Mouse (Mus musculus) hindlimb bud, embryonic 11.5 days (tissue): Measurements from ENCODE around the gene Lzic.
A peak's percentile ranks its signal among the peaks of the same experiment; 100 is the strongest.
"Not testable (repeated sequence)": the region's sequence is repeated elsewhere in the genome, so short reads cannot be mapped to it uniquely, and the experiment has no call there.

Source experiments
- DNase-seq: peaks from one replicate; pipeline ENCODE4 v3.0.0-alpha.2; 2012; ENCODE audit warnings: low read depth, low spot score; ENCODE audit errors: extremely low spot score

Gene Lzic

DNA sequence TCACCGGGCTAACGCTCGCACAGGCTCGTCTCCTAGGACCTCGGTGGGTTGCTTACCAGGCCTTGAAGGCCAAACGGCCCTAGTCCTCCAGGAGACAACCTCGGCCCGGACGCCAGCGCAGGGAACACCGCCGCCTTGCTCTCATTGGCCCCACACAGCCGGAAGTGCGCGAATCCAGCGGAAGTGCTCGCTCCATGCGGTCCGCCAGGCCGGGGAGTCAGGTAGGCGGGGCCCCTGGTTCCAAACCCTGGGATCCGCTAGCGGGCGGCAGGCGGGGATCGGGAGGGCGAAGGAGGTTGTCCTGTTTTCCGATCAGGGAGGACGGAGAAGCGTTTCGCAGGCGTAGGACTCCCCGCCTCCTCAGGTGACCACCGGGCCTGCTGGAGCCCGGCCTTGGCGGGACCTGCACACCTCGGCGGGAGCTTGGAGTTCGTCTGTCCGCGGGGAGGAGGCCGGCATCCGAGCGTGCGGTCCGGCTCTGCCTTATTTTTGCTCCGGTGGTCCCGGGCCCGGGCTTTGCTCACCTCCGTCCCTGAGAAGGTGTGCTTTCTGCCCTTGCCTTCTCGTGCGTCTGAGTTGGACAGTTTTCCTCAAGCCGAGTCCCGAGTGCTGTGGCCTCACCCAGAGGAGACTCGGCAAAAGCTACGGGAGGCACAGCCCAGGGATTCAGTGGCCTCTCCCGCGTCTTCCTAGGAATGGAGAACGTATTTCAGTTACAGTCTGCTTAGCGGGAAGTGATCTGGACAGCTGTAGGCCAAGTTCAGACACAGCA, at the start of gene Lzic, which contains the start of gene Nmnat1:
Gene Lzic (plus strand): TSS at position 177 of the 772 bp plus-strand sequence.
Gene Nmnat1 (minus strand): TSS at position 150 of the 772 bp plus-strand sequence.
- peak; percentile 79 for DNase-seq

DNA sequence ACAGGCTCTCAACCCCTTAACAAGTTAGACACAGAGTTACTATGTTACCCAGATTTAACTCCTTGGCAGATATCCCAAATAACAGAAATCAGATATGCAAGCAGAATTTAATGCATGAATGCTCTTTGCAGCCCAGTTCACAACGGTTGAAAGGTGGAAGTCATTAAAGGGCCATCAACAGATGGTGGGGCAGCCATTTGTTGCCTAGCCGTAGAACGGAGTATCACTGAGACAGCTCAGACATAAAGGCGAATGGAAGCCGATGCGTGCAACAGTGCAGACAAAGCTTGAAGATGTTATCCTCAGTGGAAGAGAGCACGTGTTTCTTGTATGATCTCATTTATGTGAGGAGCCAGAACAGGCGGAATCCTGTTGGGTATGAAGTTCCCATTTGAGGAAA, 44.5 kb upstream of the Lzic start:
- no peak for DNase-seq

DNA sequence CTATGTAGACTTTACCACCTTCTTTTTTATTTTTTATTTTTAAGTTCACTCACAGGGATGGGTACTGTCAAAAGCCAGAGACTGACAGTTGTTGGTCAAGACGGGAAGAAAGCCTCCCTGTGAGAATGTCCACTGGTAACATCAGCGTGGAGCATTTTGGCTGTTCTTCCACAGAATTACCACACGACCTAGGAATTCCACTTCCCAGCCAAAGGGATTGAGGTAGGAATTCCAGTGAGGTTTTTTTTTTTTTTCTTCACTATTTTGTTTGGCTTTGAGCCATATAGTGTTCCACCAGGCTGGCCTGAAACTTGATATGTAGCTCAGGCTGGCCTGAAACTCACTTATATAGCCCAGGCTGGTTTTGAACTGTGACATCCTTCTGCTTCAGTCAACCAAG, 42.6 kb upstream of the Lzic start:
- no peak for DNase-seq

DNA sequence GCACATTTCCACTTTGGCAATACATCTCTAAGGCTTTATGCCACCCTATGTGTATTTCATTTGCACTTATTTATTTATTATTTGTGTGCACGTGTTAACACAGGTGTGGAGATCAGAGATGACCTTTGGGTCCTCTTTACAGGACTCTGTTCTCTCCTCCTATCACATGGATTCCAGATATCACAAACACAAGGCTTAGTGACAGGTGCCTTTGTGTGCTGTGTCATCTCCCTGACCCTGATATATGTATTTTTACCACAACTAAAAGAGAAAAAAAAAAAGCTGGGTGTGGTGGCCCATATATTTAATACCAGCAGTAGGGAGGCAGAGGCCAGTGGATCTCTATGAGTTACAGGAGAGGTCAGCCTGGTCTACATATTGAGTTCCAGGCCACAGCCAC, 40.6 kb upstream of the Lzic start:
- no peak for DNase-seq

DNA sequence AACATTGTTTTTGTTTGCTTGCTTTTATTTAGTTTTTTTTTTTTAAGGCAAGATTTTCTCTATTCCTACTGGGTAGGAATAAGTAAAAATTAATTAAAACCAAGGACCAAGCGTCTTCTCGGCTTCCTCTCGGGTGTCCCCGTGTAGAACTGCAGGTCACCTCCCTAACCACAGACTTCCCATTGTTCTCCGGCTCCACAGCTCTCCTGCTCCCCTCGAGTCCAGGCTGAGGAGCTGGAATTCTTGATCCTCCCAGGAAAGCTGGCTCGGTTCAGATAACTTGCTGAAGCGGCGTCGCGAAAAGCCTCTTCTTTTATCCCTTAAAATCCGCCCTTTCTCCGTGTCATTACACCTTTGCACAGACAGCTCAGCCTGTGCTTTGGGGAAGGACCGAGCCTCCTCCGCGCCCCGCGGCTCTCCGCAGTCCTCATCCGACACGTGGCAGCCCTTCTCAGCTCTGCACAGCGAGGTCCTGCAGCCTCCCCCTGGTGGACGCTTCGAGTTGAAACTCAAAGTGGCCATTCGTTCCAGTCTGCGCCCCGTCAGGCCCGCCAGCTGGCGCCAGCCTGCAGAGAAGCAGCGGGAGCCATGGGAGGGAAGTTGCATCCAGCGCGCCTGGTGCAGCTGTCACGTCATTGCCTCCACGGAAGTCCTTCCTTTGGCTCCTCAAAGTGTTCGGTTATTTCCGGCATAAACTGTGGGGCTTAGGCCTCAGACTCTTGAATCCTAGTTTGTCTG, 39.9 kb upstream of the Lzic start:
- peak; percentile 86 for DNase-seq

DNA sequence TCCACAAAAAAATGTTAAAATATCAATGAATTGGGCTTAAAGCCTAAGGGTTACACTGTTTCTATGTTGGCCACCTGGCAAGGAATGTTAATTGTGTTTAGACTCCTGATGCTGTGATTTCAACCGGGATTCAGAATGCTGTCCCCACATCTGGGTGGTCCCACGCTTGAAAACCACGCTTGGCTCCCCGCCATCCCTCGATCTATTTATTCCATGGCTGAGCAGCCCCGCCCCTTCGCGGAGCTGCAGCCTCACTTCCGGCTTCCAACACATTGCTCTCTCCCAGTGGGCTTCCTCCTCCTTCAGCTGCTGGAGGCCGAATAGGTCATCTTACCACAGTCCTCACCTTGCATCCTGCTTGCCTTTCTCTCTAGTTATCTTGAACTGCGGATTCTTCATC, 39.2 kb upstream of the Lzic start:
- no peak for DNase-seq

DNA sequence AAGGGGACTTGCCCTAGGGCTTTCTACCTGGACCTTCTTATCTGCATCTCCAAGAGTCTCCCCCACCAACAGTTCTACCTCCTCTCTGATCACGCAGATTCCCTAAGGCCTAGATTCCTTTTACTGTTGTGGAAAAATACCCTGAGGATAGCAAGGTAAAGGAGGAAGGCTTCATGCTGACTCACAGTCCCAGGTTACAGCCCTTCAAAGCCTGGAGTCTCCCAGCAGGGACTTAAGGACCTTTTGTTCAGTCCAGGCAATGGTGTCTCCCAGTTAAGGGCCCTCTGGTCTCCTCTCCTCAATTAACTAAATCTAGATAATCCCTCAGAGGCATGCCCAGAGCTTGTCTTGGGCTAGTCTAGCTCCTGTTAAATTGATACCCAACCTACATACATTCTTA, 38.7 kb upstream of the Lzic start:
- no peak for DNase-seq

DNA sequence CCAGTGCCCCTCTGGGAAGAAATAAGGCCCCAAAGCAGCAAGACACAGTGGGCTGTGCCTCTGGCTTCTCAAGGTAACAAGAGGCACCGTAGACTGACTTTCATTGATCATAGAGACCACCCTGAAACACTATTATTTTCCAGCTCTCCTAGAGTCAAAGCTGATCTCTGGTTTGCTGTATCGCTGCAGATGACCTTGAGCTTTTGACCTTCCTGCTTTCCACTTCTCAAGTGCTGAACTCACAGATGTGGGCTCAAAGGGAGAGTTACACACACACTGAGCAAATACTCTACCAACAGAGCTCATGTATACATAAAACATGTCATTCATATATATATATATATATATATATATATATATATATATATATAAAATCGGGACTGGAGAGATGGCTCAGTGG, 34.4 kb upstream of the Lzic start:
- no peak for DNase-seq

DNA sequence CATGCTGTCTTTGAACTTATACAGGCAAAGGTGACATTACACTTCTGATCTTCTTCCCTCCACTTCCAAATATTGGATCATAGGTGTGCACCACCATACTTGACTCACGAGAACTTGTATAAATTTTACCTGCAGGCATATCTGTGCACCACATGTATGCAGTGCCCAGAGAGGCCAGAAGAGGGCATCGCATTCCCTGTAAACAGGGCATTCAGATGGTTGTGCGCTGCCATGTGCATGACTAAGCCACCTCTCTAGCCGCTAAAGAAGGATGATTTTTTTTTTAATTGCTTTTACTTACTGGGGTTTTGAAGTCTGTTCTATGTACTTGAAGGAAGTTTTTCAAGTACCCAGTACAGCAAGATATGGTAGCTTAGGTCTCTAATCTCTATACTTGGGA, 31.4 kb upstream of the Lzic start:
- no peak for DNase-seq

DNA sequence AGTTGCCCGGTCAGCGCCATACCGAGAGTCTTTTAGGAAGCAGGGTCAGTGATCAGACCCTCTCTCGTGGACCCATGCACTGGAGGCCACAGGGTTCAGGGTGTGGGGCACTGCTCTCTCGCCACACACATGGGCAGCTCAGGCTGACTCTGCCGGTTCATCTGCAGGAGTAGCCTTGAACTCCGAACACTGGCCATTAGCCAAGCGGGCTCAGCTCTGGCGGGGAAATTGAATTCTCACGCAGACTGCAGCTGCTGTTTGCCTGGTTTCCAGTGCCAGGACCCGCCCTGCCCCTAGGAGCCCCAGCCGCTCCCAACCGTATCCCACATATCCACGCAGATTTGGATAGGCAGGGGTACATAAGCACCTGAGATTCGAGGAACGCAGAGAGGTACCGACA, 30.8 kb upstream of the Lzic start:
- no peak for DNase-seq

DNA sequence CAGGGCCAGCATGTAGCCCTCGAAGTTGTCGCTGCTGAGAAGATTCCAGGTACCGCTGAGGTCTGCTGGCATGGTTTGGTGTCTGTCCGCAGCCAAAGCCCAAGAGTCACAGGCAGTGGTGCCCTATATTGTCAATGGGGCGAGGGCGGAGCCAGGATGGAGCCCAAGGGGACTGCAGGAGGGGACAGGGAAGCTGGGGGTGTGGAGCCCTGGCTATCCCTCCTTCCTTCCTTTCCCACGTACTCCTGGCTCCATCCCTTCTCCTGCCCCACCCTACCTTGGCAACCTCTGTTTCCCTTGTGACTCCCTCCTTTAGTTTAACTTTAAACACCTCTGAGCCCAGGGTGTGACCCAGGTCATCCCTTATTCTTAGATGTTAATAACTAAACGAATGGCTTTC, 30.1 kb upstream of the Lzic start, which contains the start of gene Rbp7:
Gene Rbp7 (minus strand): TSS at position 100 of the 400 bp plus-strand sequence.
- DNase-seq: no peak

DNA sequence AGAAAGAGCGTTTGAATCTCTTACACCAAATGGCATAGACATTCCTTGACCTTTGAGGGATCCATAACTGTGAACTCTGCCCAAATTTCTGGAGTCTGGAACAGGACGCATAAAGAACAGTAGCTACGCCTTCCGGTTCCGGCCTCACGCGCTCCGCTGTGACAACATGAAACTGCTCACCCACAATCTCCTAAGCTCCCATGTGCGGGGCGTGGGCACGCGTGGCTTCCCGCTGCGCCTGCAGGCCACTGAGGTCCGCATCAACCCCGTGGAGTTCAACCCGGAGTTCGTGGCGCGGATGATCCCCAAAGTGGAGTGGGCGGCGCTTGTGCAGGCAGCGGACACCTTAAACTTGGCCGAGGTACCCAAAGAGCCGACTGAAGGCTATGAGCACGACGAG, 27.9 kb upstream of the Lzic start:
- DNase-seq: not testable (repeated sequence)

DNA sequence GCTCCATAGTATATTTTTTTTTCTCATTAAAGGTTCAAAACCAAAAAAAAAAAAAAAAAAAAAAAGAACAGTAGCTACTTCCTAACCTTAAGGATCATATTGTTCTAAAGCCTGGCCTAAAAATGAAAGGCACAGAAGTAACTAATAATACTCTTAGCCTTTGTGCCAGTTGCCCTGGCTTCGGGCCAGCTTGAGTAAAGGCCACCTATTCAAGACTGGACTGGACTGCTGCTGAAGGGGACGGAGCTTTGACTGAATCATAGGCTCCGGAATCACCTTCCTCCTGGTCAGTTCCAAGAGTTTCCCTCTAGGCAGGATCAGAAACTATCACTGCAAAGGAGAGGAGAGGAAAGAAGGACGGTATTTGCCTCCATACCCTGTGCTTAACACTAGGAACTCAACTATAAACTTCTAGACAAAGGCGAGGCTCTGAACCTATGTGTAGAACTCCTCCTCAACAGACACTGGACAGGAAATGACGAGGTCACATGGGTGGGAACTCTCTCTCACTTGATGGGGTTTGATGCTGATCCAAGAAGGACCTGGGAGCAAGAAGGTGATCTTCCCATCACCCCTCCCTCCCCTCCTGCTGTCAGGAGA, 27.1 kb upstream of the Lzic start:
- DNase-seq: no peak

DNA sequence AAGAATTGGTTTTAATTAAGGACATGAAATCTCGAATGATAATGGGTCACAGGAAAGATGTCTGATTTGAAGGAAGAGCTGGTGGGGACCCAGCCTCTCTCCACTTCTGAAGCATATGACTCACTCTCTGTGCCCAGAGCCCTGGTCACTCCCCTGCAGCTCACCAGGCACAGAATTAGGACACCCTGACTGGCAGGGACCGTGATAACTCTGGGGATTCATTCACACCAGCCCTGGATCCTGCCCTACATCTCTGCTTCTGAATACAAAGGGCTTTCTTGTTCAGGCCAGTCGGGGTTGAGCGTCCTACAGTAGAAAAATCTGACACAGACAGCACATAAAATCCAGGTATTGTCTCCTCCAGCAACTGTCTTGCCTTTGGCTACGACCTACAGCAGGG, 26.5 kb upstream of the Lzic start:
- DNase-seq: no peak

DNA sequence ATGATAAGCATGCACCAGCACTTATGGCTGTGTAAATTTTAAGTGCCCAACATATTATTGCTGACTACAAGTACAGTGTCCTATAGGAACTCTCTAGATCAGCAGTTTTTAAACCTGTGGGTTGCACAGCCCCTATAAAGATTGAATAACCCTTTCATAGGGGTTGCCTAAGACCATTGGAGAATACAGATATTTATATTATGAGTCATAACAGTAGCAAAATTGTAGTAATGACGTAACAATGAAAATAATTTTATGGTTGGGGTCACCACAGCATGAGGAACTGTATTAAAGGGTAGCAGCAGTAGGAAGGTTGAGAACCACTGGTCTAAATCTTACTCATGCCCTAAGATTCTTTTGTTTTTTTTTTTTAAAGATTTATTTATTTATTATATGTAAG, 25.6 kb upstream of the Lzic start:
- DNase-seq: no peak

DNA sequence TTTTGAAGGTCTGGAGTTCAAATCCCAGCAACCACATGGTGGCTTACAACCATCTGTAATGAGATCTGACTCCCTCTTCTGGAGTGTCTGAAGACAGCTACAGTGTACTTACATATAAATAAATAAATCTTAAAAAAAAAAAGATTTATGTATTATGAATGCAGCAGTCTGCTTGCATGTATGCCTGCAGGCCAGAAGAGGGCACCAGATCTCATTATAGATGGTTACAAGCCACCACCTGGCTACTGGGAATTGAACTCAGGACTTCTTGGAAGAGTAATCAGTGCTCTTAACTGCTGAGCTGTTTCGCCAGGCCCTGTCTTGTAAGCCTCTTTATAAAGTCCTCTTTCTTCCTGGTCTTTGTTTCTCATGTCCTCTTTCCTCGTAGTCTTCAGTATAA, 24.6 kb upstream of the Lzic start:
- DNase-seq: not testable (repeated sequence)

DNA sequence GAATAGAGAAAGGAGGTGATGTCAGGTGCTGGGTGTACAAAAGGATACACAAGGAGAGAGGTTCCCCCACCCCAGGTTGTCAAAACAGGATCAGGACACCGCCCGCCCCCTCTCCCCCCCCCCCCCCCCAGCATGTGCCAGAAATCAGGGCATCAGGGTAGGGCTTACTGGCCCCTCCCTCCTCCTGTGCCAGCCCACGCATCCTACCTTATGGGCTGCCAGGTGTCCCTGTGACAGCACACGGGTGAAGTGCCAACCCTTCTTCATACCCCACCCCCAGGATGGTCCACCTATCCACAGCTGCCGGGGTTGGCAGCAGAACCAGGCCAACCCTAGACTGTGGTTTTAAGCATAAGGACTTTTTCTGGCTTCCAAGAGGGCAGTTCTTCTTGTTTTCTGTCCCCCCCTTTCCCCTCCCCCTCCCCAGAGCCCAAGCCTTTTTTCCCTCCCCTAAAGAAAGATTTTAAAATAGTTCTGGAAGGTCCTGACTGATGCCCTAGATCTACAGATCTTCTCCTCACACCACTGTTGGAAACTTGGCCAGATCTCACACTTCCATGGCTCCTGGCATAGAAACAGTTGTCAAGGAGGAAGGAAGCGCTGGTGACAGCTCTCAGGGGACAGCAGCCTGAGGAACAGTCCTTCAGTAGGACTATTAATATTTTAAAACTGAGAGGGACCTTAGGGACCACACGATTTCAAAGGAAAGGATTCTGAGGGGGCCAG, 23.3 kb upstream of the Lzic start:
- DNase-seq: no peak

DNA sequence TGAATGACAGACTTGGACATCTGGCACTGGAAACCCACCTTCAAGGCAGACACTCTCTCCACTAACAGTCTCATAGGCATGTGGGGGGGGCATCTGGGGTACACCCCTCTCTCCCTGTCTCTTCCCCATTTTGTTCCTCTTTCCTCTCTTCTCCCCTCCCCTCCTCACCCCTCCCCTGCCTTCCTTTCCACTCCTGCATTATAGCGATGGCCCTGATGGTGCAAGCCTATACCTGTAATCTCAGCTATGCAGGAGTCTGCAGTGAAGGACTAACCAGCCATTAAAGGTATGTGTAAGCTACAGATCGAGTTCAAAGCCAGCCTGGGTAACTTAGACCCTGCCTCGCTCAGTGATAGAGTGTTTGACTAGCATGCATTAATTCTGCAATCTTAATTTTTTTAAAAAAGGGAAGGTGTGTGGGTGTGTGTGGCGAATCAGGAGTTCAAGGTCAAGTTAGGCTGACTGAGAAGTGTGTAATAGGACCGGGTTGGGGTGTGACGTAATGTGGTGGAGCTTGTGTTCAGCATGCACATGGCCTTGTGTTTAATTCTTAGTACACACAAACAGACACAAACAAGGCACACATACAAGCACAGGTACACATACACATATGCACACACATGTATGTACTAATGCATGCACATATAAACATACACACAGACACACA, 22.6 kb upstream of the Lzic start:
- no peak for DNase-seq

DNA sequence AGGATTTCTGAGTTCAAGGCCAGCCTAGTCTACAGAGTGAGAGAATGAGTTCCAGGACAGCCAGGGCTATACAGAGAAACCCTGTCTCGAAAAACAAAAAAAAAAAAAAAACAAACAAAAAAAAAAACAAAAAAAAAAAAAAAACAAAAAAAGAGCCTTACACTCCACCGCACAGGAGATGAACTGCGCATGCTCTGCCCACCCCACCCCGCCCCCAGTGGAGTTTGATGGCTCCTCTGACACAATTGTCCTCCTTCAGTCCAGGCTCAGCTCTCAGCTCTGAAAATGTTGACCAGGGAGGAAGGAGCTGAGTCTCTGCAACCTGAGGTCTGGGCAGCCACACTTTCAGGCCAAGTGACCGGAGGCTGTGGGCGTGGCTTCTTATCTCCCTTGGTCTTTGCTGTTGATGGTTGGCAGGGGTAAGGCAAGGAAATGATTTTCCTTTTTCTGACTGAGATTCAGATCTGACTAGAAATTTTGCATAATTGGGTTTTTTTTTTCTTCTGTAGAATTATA, 21.5 kb upstream of the Lzic start:
- no peak for DNase-seq

DNA sequence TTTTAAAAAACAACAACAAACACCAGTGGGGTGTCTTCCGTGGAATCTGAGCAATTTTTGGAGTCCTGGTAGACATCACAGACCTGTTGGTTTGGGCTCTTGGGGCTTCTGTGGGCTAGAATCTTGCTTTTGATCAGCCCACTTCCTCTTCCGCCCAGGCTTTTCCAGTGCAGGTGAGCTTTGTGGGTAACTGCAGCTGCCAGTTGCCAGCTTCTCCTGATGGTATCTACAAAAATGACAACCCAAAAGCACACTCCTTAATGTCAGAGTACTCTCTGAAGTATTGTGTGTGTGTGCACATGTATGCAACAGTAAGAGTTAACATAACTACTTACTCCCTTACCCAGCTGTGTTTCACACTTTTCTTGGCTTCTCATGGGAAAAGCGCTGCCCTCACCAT, 15.5 kb upstream of the Lzic start:
- no peak for DNase-seq

DNA sequence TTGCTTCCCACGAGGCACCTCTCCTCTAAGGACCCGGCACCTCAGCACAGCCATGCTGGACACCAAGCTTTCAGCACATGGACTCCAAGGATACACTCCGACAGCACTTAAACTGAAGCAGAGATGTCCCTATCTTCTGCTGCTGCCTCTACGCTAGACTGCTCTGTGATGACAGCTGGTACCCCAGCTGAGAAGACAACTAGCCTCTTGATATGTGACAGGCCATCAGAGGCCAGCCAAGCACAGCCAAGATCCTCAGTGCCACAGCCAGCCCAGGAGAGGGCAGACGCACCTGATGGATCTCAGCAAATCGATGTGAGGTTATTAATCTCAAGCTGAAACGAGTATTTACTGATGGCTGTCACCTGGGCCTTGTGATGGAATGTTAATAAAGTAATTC, 9.9 kb upstream of the Lzic start:
- DNase-seq: no peak
